Comparison of ENCODE assay signal across 12 mouse cellular contexts in the genomic region with DNA sequence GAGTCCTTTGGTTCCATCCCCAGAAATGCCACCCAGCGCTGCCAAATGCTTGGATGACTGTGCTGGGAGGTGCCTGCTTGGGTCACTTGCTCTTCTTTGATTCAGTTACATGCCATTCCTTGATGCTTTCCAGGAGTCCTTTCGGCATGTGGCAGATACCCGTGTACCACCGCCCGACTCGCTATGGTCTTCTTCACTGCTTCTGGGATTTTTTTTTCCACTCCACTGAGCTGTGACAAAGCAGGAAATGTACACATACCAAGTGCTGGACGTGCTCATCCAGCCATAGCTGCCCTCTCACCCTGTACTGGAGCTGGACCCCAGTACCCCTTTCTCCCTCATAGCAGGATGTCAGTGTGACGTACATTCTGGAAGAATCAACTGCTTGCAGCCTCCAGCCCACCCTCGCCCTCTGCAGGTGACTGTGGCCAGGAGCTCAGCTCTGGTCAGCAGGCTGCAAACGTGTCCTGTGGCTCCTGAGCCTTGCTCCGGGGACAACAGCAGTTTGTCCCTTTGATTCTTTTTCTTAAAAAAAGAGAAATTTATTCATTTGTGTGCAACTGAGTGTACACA. TPM values are rescaled to one million over a fixed set of nuclear protein-coding genes. Genes with fewer than 3 reads are reported as not detected.
DNase-seq lines count a peak whose midpoint lies in the region; ATAC-seq and TF ChIP-seq lines count a peak whose summit lies in the region.
"Had no signal": no experiment of that assay in that cellular context is flagged by ENCODE, and none has a peak within 500 bp of the region (broad histone marks: within the 10 kb centered on the region; RNA-seq: fewer than 3 reads in every experiment).

No protein-coding gene starts in this region.

- ATAC-seq in granulocyte monocyte progenitor cell, adult 5-6 weeks (replicated peaks; ENCODE audit: poor library complexity, severe bottlenecking): no peak

- no peak overlapping the region for H3K27ac ChIP-seq in embryonic fibroblast, embryonic 13.5 days (ENCODE audit: insufficient read depth, low read length)
- H3K27ac ChIP-seq: embryonic facial prominence, embryonic 15.5 days; hindbrain, embryonic 12.5 days; limb, embryonic 15.5 days; neural tube, embryonic 12.5 days had no signal

- H3K4me1 ChIP-seq in embryonic fibroblast, embryonic 13.5 days (ENCODE audit: control insufficient read depth, insufficient read depth, low read length): peaks cover 4% of the 10 kb centered on the region

- no peak for TF ChIP-seq POLR2A in embryonic fibroblast, embryonic 13.5 days (IDR thresholded peaks at IDR 0.05; ENCODE audit: low read depth, low read length)

- peak; percentile 57; the same call in 1 of the 2 replicates for TF ChIP-seq CTCF in embryonic fibroblast, embryonic 13.5 days (IDR thresholded peaks at IDR 0.05; ENCODE audit: borderline replicate concordance, insufficient read depth, low read length)

- peak; percentile 43 for DNase-seq in heart, adult 18-20 months
- no peak for DNase-seq in heart, adult 11 months
- peak; percentile 55 for DNase-seq in thymus, postnatal 14 days
- DNase-seq in thymus, postnatal 0 days (ENCODE audit: low spot score): no peak
- peak; percentile 11 for DNase-seq in retina, adult 2 months (ENCODE audit: low read depth, low spot score)
- no peak for DNase-seq in ovary, postnatal 14 days (ENCODE audit: low spot score)

- H3K4me3 ChIP-seq in embryonic fibroblast, embryonic 13.5 days (ENCODE audit: insufficient read depth, low read length): no peak overlapping the region
- H3K4me3 ChIP-seq: embryonic facial prominence, embryonic 15.5 days; hindbrain, embryonic 12.5 days; limb, embryonic 15.5 days; neural tube, embryonic 12.5 days had no signal

RNA-seq across cellular contexts. Expression of gene Syt8, which starts 8.9 kb away (rescaled TPM):
- not detected for total RNA-seq in heart, adult 18-20 months (2021)
- 0.34 and 0.75 TPM in 2 replicates for polyA plus RNA-seq in thymus, postnatal 0 days (2015; fragmentation: Nextera tagmentation; extraction: Ambion mirVana)
- 1.3 and 2.4 TPM in 2 replicates for polyA plus RNA-seq in embryonic fibroblast, embryonic 13.5 days (2011; ENCODE audit: insufficient read length, low read depth, missing spikeins)
- total RNA-seq in granulocyte monocyte progenitor cell, adult 5-6 weeks (2014; fragmentation: Nextera tagmentation): not detected in 2 replicates
- not detected in 2 replicates for total RNA-seq in granulocyte monocyte progenitor cell, adult 5-6 weeks (2017)

RNA-seq across cellular contexts. Expression of gene Tnni2, which starts 15.9 kb away (rescaled TPM):
- total RNA-seq in heart, adult 18-20 months (2021): 1 to 10 TPM; 1.8 to 2.6 TPM
- 14.1 and 14.3 TPM in 2 replicates for polyA plus RNA-seq in thymus, postnatal 0 days (2015; fragmentation: Nextera tagmentation; extraction: Ambion mirVana)
- polyA plus RNA-seq in embryonic fibroblast, embryonic 13.5 days (2011; ENCODE audit: insufficient read length, low read depth, missing spikeins): 1.1 TPM in 1 of 2 replicates, not detected in the other
- 5.6 and 6.0 TPM in 2 replicates for total RNA-seq in granulocyte monocyte progenitor cell, adult 5-6 weeks (2014; fragmentation: Nextera tagmentation)
- 3.0 and 8.1 TPM in 2 replicates for total RNA-seq in granulocyte monocyte progenitor cell, adult 5-6 weeks (2017)

RNA-seq across cellular contexts. Expression of gene Lsp1, which starts 34.9 kb away (rescaled TPM):
- 10 to 100 TPM; 24.7 to 33.1 TPM for total RNA-seq in heart, adult 18-20 months (2021)
- 655 and 664 TPM in 2 replicates for polyA plus RNA-seq in thymus, postnatal 0 days (2015; fragmentation: Nextera tagmentation; extraction: Ambion mirVana)
- polyA plus RNA-seq in embryonic fibroblast, embryonic 13.5 days (2011; ENCODE audit: insufficient read length, low read depth, missing spikeins): 114 and 159 TPM in 2 replicates
- total RNA-seq in granulocyte monocyte progenitor cell, adult 5-6 weeks (2014; fragmentation: Nextera tagmentation): 41.4 and 58.5 TPM in 2 replicates
- total RNA-seq in granulocyte monocyte progenitor cell, adult 5-6 weeks (2017): 50.3 and 51.9 TPM in 2 replicates

RNA-seq across cellular contexts. Expression of gene Ctsd, which starts 37.9 kb away (rescaled TPM):
- 1,000 to 10,000 TPM in 1 of 2 experiments, 100 to 1,000 TPM in 1; 997 to 1,066 TPM for total RNA-seq in heart, adult 18-20 months (2021)
- polyA plus RNA-seq in thymus, postnatal 0 days (2015; fragmentation: Nextera tagmentation; extraction: Ambion mirVana): 395 and 403 TPM in 2 replicates
- 617 and 890 TPM in 2 replicates for polyA plus RNA-seq in embryonic fibroblast, embryonic 13.5 days (2011; ENCODE audit: insufficient read length, low read depth, missing spikeins)
- total RNA-seq in granulocyte monocyte progenitor cell, adult 5-6 weeks (2014; fragmentation: Nextera tagmentation): 152 and 191 TPM in 2 replicates
- 128 and 144 TPM in 2 replicates for total RNA-seq in granulocyte monocyte progenitor cell, adult 5-6 weeks (2017)

RNA-seq across cellular contexts. Expression of gene Gm49369, which starts 43.3 kb away (rescaled TPM):
- 1 to 10 TPM; 2.1 to 2.2 TPM for total RNA-seq in heart, adult 18-20 months (2021)
- 5.1 TPM in 1 of 2 replicates, not detected in the other for polyA plus RNA-seq in thymus, postnatal 0 days (2015; fragmentation: Nextera tagmentation; extraction: Ambion mirVana)
- not detected in 2 replicates for polyA plus RNA-seq in embryonic fibroblast, embryonic 13.5 days (2011; ENCODE audit: insufficient read length, low read depth, missing spikeins)
- not detected in 2 replicates for total RNA-seq in granulocyte monocyte progenitor cell, adult 5-6 weeks (2014; fragmentation: Nextera tagmentation)
- 38.0 and 63.2 TPM in 2 replicates for total RNA-seq in granulocyte monocyte progenitor cell, adult 5-6 weeks (2017)
- polyA plus RNA-seq: embryonic facial prominence, embryonic 15.5 days; hindbrain, embryonic 12.5 days; limb, embryonic 15.5 days had no signal

Comparison
In these comparisons a context has a peak if more than half of its experiments do, and no peak if none do; other contexts are left out.
1. DNase-seq: peak in heart, adult 18-20 months (2 of 2), thymus, postnatal 14 days (single experiment) and retina, adult 2 months (single experiment); none in heart, adult 11 months (single experiment), thymus, postnatal 0 days (single experiment) and ovary, postnatal 14 days (single experiment).